Mouse (Mus musculus): ENCODE results near the gene Gm5485. TPM values are rescaled to one million over a fixed set of nuclear protein-coding genes. Genes with fewer than 3 reads are reported as not detected.

The Gm5485 gene
- polyA plus RNA-seq, 1 experiment from 2014 or later, result not detected

GRCm38 (mm10) chr16:48395278-48395677, 16.9 kb downstream of the Gm5485 start:
- Histone ChIP-seq H3K9ac (ENCODE audit: low read length) (no peak overlapping the region), H3K4me1 (ENCODE audit: control insufficient read depth, insufficient read depth, low read length) (no peaks in the 10 kb centered on the region), H3K27ac (ENCODE audit: low read depth, low read length) (no peak overlapping the region), H3K9me3 (replicated peaks; ENCODE audit: control insufficient read depth, low read length) (no peaks in the 10 kb centered on the region), H3K36me3 (ENCODE audit: control insufficient read depth, insufficient read depth, low read length) (no peaks in the 10 kb centered on the region), H3K27me3 (replicated peaks; ENCODE audit: control insufficient read depth, insufficient read depth, low read length) (no peaks in the 10 kb centered on the region), H3K4me3 (ENCODE audit: low read depth, low read length) (no peak overlapping the region), H3K4me2 (ENCODE audit: low read length) (no peak overlapping the region)
- 85% methylated on average over 2 of the region's 2 CpGs for WGBS
- ATAC-seq (no peak), DNase-seq (ENCODE audit: low spot score) (no peak)

- 78% methylated on average over 2 of the region's 2 CpGs for WGBS
- Histone ChIP-seq H3K4me3 (ENCODE audit: low read depth, low read length) (no peak overlapping the region), H3K4me1 (ENCODE audit: control insufficient read depth, insufficient read depth, low read length) (no peaks in the 10 kb centered on the region), H3K9me3 (replicated peaks; ENCODE audit: control insufficient read depth, low read length) (no peaks in the 10 kb centered on the region), H3K27me3 (replicated peaks; ENCODE audit: control insufficient read depth, insufficient read depth, low read length) (no peaks in the 10 kb centered on the region), H3K27ac (ENCODE audit: low read depth, low read length) (no peak overlapping the region), H3K36me3 (ENCODE audit: control insufficient read depth, insufficient read depth, low read length) (no peaks in the 10 kb centered on the region), H3K4me2 (ENCODE audit: low read length) (no peak overlapping the region), H3K9ac (ENCODE audit: low read length) (no peak overlapping the region)
- ATAC-seq (no peak), DNase-seq (ENCODE audit: low spot score) (peak; percentile 4)
Observed at GRCm38 (mm10) chr16:48386982-48387381, 25.2 kb downstream of the Gm5485 start.

- Histone ChIP-seq H3K9ac (ENCODE audit: low read length) (no peak overlapping the region), H3K27ac (ENCODE audit: low read depth, low read length) (no peak overlapping the region), H3K4me1 (ENCODE audit: control insufficient read depth, insufficient read depth, low read length) (no peaks in the 10 kb centered on the region), H3K4me3 (ENCODE audit: low read depth, low read length) (no peak overlapping the region), H3K9me3 (replicated peaks; ENCODE audit: control insufficient read depth, low read length) (no peaks in the 10 kb centered on the region), H3K36me3 (ENCODE audit: control insufficient read depth, insufficient read depth, low read length) (no peaks in the 10 kb centered on the region), H3K27me3 (replicated peaks; ENCODE audit: control insufficient read depth, insufficient read depth, low read length) (no peaks in the 10 kb centered on the region), H3K4me2 (ENCODE audit: low read length) (no peak overlapping the region)
- ATAC-seq (no peak), DNase-seq (ENCODE audit: low spot score) (no peak)
- WGBS, result 90% methylated on average over 2 of the region's 3 CpGs
Observed at GRCm38 (mm10) chr16:48383582-48384257, 28.5 kb downstream of the Gm5485 start.

- ATAC-seq (no peak), DNase-seq (ENCODE audit: low spot score) (no peak)
- H3K4me3 ChIP-seq (ENCODE audit: low read depth, low read length), result no peak overlapping the region
- H3K9ac ChIP-seq (ENCODE audit: low read length), result no peak overlapping the region
- H3K4me1 ChIP-seq (ENCODE audit: control insufficient read depth, insufficient read depth, low read length), result no peaks in the 10 kb centered on the region
- H3K27me3 ChIP-seq (replicated peaks; ENCODE audit: control insufficient read depth, insufficient read depth, low read length), result no peaks in the 10 kb centered on the region
- H3K9me3 ChIP-seq (replicated peaks; ENCODE audit: control insufficient read depth, low read length), result no peaks in the 10 kb centered on the region
- no peak overlapping the region for H3K27ac ChIP-seq (ENCODE audit: low read depth, low read length)
- no peaks in the 10 kb centered on the region for H3K36me3 ChIP-seq (ENCODE audit: control insufficient read depth, insufficient read depth, low read length)
- WGBS, result 80% methylated on average over 7 of the region's 7 CpGs
- no peak overlapping the region for H3K4me2 ChIP-seq (ENCODE audit: low read length)
Observed at GRCm38 (mm10) chr16:48373711-48374485, 38.3 kb downstream of the Gm5485 start.

GRCm38 (mm10) chr16:48372461-48372860, 39.8 kb downstream of the Gm5485 start:
- Histone ChIP-seq H3K9me3 (replicated peaks; ENCODE audit: control insufficient read depth, low read length) (no peaks in the 10 kb centered on the region), H3K4me2 (ENCODE audit: low read length) (no peak overlapping the region), H3K4me3 (ENCODE audit: low read depth, low read length) (no peak overlapping the region), H3K9ac (ENCODE audit: low read length) (no peak overlapping the region), H3K27ac (ENCODE audit: low read depth, low read length) (no peak overlapping the region), H3K4me1 (ENCODE audit: control insufficient read depth, insufficient read depth, low read length) (no peaks in the 10 kb centered on the region), H3K36me3 (ENCODE audit: control insufficient read depth, insufficient read depth, low read length) (no peaks in the 10 kb centered on the region), H3K27me3 (replicated peaks; ENCODE audit: control insufficient read depth, insufficient read depth, low read length) (no peaks in the 10 kb centered on the region)
- DNase-seq (ENCODE audit: low spot score), result no peak
- no peak for ATAC-seq
- 88% methylated on average over 6 of the region's 6 CpGs for WGBS

GRCm38 (mm10) chr16:48368096-48368495, 44.1 kb downstream of the Gm5485 start:
- DNase-seq (ENCODE audit: low spot score) (no peak), ATAC-seq (no peak)
- H3K36me3 ChIP-seq (ENCODE audit: control insufficient read depth, insufficient read depth, low read length), result no peaks in the 10 kb centered on the region

GRCm38 (mm10) chr16:48366801-48367200, 45.4 kb downstream of the Gm5485 start:
- H3K9me3 ChIP-seq (replicated peaks; ENCODE audit: control insufficient read depth, low read length), result no peaks in the 10 kb centered on the region
- no peaks in the 10 kb centered on the region for H3K4me1 ChIP-seq (ENCODE audit: control insufficient read depth, insufficient read depth, low read length)
- no peak overlapping the region for H3K4me3 ChIP-seq (ENCODE audit: low read depth, low read length)
- H3K36me3 ChIP-seq (ENCODE audit: control insufficient read depth, insufficient read depth, low read length), result no peaks in the 10 kb centered on the region
- no peaks in the 10 kb centered on the region for H3K27me3 ChIP-seq (replicated peaks; ENCODE audit: control insufficient read depth, insufficient read depth, low read length)
- no peak for ATAC-seq
- H3K9ac ChIP-seq (ENCODE audit: low read length), result no peak overlapping the region
- no peak overlapping the region for H3K4me2 ChIP-seq (ENCODE audit: low read length)
- H3K27ac ChIP-seq (ENCODE audit: low read depth, low read length), result no peak overlapping the region
- WGBS, result 94% methylated on average over 5 of the region's 5 CpGs
- DNase-seq (ENCODE audit: low spot score), result no peak

More at GRCm38 (mm10) chr16:48368096-48368495, 44.1 kb downstream of the Gm5485 start:
- Histone ChIP-seq H3K27me3 (replicated peaks; ENCODE audit: control insufficient read depth, insufficient read depth, low read length) (no peaks in the 10 kb centered on the region), H3K27ac (ENCODE audit: low read depth, low read length) (no peak overlapping the region), H3K9ac (ENCODE audit: low read length) (no peak overlapping the region), H3K9me3 (replicated peaks; ENCODE audit: control insufficient read depth, low read length) (no peaks in the 10 kb centered on the region), H3K4me2 (ENCODE audit: low read length) (no peak overlapping the region), H3K4me3 (ENCODE audit: low read depth, low read length) (no peak overlapping the region), H3K4me1 (ENCODE audit: control insufficient read depth, insufficient read depth, low read length) (no peaks in the 10 kb centered on the region)
- 96% methylated on average over 2 of the region's 2 CpGs for WGBS

GRCm38 (mm10) chr16:48360887-48361286, 51.3 kb downstream of the Gm5485 start:
- DNase-seq (ENCODE audit: low spot score) (peak; percentile 1), ATAC-seq (no peak)

GRCm38 (mm10) chr16:48356417-48356816, 55.8 kb downstream of the Gm5485 start:
- ATAC-seq, result no peak
- Histone ChIP-seq H3K27me3 (replicated peaks; ENCODE audit: control insufficient read depth, insufficient read depth, low read length) (no peaks in the 10 kb centered on the region), H3K9ac (ENCODE audit: low read length) (no peak overlapping the region), H3K9me3 (replicated peaks; ENCODE audit: control insufficient read depth, low read length) (no peaks in the 10 kb centered on the region), H3K36me3 (ENCODE audit: control insufficient read depth, insufficient read depth, low read length) (no peaks in the 10 kb centered on the region), H3K27ac (ENCODE audit: low read depth, low read length) (no peak overlapping the region), H3K4me3 (ENCODE audit: low read depth, low read length) (no peak overlapping the region), H3K4me1 (ENCODE audit: control insufficient read depth, insufficient read depth, low read length) (no peaks in the 10 kb centered on the region), H3K4me2 (ENCODE audit: low read length) (no peak overlapping the region)
- WGBS, result 100% methylated on average over 1 of the region's 1 CpGs
- no peak for DNase-seq (ENCODE audit: low spot score)

More at GRCm38 (mm10) chr16:48360887-48361286, 51.3 kb downstream of the Gm5485 start:
- no peaks in the 10 kb centered on the region for H3K27me3 ChIP-seq (replicated peaks; ENCODE audit: control insufficient read depth, insufficient read depth, low read length)
- no peaks in the 10 kb centered on the region for H3K4me1 ChIP-seq (ENCODE audit: control insufficient read depth, insufficient read depth, low read length)
- H3K9me3 ChIP-seq (replicated peaks; ENCODE audit: control insufficient read depth, low read length), result no peaks in the 10 kb centered on the region
- H3K4me3 ChIP-seq (ENCODE audit: low read depth, low read length), result no peak overlapping the region
- H3K27ac ChIP-seq (ENCODE audit: low read depth, low read length), result no peak overlapping the region
- no peaks in the 10 kb centered on the region for H3K36me3 ChIP-seq (ENCODE audit: control insufficient read depth, insufficient read depth, low read length)
- no peak overlapping the region for H3K9ac ChIP-seq (ENCODE audit: low read length)
- no peak overlapping the region for H3K4me2 ChIP-seq (ENCODE audit: low read length)
- 89% methylated on average over 12 of the region's 12 CpGs for WGBS

Data from forebrain, embryonic 14.5 days (tissue).